Mouse (Mus musculus): ENCODE results near the gene Lamc2. TPM values are rescaled to one million over a fixed set of nuclear protein-coding genes. Genes with fewer than 3 reads are reported as not detected.
A peak's percentile ranks its signal among the peaks of the same experiment; 100 is the strongest.

The Lamc2 gene
- 24.2 and 25.0 TPM in 2 replicates for polyA plus RNA-seq (2012; rRNA removed)

DNA sequence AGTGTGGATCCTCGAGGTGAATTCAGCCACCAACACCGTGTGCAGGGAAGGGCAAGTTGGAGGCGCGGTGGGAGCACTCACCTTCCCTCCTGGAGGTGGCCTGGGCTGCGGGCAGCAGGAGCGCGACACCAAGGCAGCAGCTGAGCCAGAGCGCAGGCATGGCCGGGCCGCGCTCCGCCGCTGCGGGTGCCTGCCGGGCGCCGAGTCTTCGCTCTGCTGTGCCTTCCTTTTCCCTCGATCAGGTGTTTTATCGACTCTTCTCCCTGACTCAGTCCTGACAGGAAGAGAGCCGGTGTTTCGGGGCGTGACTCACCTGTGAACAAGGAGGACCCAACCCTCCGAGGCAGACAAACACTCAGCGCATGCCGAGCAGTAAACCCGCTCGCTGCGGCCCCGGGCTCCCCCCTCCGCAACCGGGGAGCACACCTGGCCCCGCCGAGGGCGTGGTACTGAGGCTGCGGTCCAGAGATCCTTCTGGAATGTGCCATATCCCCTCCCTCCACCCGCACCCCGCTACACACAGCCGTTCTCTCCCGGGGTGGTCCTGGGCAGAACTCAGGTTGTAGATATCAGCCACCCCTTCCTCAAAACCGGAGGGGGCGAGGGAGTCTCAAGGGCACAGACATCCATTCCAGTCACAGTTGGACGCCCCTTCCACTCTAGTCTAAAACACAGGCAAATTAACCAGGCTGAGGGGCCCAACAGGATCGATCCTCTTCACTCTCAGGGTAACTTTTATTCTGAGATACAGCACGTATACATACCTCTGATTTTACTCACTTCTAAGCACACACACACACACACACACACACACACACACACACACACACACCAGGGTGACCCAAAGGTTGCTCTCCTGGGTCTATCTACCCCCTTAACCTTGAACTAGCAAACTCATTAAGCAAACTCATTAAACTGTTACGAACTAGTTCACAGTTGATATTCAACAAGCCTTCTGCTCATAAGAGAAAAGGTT lies at the start of gene Lamc2:
Gene Lamc2, minus strand, starts transcription at position 620 of the 976 bp plus-strand sequence.
- peak; percentile 63 for DNase-seq (ENCODE audit: low spot score)

DNA sequence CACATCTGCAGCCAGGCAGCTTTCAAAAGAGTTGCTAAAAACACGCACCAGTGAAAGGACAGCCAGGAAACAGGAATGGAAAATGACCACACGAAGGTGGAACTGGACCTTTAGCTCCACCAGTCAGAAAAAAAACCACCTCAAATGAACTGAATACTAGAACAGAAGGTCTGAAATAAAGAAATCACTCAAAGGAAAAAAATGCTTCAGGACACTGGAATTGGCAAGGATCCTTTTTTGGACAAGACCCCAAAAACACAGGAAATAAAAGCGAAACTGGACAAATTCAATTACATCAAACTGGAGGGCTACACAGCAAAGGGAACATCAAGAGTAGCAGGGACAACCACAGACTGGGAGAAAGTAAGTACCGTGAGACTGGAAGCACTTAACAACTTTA lies 49.3 kb upstream of the Lamc2 start:
- no peak for DNase-seq (ENCODE audit: low spot score)

DNA sequence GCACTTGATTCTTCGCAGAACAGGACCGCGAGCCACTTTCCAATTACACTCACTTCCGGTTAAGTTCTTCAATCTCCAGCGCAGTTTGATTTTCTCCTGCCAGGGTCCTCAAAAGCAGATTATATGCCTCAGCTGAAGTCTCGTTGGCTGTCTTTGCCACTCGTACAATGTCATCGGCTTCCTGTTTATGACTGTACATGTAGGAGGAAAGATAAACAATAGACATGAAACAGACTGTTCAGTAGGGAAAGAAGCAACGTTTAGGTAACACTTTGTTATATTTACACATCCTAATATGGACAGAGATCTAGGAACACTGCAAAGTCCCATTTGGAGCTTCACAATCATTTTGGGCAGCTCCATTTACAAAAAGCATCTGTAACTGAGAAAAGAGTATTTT lies 45.4 kb upstream of the Lamc2 start:
- no peak for DNase-seq (ENCODE audit: low spot score)

DNA sequence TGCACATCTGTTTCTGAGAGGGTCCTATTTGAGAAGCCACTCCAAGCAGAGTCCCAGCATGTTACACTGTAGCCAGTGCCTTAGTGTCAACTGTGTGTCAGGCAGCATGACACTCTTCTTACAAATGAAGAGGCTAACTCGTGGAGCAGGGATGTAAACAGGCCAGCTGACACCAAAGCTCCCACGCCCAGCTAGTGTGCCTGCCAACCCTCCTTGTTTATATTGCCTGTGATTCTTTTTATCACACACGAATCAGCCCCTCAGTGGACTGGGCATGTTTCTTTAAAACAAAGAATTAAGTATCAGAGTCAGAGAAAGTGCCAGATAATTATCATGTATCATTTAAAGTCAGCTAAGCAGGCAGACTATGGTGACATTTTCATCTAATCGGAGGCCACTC lies 41.7 kb upstream of the Lamc2 start:
- DNase-seq (ENCODE audit: low spot score): no peak

DNA sequence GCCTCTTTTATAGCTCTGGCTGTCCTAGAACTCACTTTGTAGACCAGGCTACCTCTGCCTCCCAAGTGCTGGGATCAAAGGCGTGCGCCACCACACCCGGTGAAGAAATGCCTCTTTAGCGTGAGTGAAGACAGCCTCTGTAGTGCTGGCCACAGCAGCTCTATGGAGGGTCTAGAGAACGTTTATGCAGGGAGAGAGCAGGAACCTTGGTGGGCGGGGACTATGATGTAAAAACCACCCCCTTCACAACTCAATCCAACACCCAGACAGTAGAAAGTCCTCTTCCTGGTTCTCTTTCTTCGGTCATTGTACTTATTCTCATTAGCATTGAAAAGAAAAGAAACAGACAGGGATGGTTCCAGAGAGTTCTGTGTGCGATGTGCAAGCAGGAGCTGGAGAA lies 40.8 kb upstream of the Lamc2 start:
- DNase-seq (ENCODE audit: low spot score): no peak

DNA sequence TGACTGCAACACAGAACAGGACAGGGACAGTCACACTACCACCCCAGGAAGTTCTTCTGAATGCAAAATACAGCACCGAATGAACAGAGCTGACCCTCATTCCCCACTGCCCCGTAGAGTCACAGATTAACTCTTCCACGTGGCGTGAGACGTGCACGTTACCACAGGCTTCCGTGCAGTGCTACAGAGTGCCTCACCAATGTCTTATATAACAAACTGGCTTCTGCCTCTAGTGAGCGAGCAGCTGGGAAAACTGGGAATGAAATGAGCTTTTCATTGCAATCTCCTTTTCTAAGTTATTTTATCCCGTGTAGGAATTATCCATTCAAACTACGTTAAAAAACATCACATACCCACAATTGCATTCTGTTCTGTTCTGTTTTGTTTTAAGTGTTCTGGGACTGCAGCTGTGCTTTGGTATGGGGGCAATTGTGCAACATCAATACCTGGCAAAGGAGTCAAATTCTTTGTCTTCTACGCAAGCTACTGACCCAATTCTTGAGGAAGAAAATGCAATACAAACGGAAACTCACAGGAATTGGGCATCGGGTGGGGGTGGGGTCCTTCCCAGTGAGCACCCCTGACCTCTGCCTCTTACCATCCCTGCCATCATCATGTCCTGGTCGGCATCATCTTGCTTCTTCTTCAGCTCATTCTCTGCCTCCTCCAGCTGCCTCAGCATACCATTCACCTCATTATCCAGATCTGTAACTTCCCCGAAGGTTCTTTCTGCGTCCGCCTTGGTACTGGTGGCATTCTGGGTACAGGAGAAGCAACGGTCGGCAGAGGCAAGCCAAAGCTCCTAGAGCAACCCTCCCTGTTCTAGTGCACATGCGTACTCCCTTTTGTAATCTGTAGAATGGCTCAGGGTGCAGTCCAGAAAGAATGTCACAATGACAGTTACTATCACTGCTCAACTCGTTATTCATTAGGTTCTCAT lies 39.8 kb upstream of the Lamc2 start:
- no peak for DNase-seq (ENCODE audit: low spot score)

DNA sequence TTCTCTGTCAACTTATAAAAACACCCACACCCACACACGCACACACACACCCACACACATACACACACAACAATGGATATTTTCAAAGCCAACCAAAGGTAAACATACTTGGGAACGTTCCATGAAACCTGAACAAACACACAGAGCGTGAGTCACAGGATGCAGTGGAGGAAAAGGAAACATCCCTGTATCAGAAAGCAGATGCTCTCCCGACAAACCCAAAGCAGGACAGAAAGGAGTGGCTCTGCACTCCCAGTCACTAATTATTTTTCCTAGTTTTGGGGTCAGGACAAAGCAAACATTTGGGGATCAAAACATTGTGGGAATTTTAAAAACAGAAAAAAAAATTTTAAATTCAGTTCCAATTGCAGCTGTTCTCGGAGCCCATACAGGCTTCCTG lies 38.1 kb upstream of the Lamc2 start:
- no peak for DNase-seq (ENCODE audit: low spot score)

DNA sequence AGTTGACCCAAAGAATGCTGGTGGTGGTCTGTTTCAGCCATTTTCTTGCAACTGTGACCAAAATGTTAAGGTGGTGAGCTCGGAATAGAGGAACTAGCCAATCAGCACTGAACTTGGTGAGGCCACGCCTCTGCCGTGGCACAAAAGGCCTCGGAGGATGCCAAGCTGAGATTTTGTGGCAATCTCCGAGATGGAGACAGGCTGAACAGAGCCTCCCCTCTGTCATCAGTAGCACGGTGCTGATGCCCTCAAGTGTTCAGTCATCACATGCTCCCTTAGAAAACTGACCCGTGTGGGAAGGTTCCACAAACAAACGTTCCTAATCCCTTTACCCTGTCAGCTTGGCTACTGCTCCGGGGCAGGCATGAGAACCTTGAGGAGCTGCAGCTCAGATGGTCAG lies 33.1 kb upstream of the Lamc2 start:
- DNase-seq (ENCODE audit: low spot score): no peak

DNA sequence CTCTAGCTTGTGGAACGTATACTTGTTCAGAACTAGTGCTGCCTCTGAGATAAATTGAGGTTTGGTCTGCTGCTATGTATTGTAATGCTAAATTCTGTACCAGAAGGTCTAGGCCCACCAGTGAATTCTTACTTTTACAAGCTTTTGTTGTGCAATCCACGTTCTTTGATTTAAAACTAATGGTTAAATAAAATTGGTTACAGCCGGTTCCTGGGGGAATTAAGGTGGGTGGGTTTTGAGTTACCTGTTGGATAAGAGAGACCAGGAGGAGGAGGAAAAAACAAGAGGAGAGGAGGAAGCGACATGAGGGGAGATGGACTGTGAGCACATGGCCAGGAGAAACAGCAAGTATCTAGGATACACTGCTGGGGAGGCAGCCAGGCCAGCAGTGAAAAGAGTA lies 30.3 kb upstream of the Lamc2 start:
- no peak for DNase-seq (ENCODE audit: low spot score)

DNA sequence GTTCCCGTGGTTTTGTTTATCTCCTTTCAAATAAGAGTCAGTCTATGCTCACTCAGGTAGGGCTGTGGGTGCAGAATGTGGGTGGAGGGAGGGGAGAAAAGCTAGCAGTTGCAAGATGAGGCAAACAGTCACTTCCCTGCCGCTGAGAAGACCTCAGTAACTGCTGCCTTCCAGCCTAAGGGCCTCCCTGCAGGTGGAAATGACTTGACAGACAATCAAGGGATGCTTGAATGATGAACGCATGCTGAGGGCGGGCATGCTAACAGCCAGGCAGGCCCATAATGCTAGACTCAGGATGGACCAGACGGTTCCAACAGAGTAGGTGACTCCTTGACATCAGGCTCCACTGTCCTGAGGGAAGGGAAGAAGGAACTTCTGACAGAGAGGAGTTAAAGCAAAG lies 29.4 kb upstream of the Lamc2 start:
- DNase-seq (ENCODE audit: low spot score): no peak

DNA sequence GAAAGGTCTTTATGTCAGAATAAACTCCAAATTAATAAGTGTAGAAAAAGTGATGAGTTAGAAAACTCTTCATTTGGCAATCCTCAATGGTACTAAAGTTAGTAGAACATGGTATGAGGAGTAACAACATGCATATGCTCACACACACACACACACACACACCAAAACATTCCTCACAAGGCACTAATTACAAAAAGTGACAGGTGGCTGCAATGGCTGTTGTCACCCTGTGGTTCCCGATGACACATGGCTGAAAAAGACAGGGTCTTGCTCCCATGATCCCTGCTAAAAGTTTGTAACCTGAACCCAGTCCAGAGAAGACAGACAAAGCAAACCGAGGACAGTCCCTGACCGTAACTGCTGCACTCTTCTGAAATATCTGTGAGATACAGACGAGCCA lies 24.7 kb upstream of the Lamc2 start:
- DNase-seq (ENCODE audit: low spot score): no peak

DNA sequence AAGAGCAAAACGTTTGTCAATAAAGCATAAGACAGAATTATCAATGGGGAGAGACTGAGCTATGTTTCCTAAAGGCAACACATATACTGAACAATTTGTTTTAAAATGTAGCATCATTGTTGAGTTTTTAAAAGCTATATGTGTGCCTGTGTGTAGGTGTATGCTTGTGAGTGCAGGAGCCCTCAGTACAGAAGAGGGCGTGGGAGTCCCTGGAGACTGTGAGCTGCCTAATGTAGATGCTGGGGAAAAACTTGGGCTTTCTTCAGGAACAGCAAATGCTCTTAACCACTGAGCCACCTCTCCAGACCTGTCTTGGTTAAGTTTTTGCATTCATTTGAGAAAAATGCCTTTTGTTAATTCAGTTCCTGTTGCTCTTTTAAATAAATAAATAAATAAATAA lies 24.0 kb upstream of the Lamc2 start:
- DNase-seq (ENCODE audit: low spot score): no peak

DNA sequence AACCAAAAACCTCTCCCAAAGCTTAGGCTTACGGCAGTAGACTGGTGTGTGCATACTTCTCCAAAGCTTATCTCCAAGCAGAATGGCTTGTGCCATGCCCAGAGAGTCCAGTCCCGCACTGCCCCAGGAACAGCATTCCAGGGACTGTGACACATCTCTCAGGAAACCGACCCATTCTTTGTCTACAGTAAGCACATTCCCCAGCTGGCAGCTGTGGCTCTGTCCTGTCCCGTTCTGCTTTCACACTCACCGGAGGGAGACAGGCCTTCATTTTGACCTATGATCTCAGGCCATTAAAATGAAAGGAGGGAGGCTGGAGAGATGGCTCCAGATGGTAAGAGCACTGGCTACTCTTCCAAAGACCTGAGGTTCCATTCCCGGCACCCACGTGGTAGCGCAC lies 15.9 kb upstream of the Lamc2 start:
- DNase-seq (ENCODE audit: low spot score): no peak

DNA sequence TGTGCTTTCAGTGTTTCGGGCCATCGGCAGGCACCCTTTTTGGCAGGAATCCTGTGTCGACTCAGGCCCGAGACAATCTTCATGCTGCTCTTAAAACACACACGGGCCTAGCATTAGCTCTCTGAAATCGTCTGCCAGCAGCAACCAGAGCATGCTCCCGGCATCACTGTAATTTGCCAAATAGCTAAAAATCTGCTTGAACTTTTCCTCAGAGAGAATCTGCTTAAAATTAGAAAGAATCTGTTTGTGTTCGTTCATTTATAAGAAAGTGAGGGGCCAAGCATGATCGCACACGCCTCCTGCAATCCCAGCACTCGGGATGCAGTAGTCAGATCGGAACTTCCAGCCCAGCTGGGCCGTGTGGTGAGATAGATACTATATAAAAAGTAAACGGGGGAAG lies 15.2 kb upstream of the Lamc2 start:
- DNase-seq (ENCODE audit: low spot score): no peak

DNA sequence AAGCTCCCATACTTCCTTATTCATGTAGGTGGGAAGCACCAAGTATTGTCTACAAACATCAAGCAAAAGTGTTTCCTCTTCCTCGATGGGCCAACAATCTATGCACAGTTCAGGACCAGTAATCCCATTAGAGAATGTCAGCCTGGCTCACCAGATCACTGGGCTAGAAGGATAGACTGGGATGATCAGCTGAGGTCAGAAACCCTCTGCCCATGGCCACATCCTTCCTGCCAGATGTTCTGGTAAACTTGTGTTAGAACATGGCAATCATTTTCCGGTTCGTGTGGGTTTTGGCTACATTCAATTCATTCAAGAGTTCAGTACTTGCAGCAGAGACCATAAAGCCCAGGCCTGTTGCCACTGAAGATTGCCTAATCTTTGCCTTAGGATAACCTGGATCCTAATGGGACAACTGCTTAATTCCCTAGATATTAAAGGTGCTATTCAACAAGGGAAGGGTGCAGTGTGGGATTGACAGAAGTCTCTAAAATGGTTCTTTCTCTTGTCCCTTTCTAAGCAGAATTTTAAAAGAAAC lies 11.1 kb upstream of the Lamc2 start:
- no peak for DNase-seq (ENCODE audit: low spot score)

DNA sequence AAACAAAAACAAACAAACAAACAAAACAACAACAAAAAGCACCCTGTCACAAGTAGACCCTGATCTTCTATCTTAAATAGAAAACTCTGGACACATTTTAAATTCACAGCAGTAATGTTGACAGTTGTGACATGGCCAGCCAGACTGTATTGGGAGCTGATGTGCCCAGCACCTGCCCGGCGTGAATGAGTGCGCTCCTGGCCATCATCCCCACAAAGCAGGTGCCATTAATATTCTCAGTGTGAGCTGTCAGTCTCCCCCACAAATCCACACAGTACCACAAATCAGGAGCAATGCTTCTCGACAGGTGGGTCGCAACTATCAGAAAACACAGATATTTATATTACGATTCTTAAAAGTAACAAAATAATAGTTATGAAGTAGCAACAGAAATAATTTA lies 6.7 kb upstream of the Lamc2 start:
- DNase-seq (ENCODE audit: low spot score): no peak

DNA sequence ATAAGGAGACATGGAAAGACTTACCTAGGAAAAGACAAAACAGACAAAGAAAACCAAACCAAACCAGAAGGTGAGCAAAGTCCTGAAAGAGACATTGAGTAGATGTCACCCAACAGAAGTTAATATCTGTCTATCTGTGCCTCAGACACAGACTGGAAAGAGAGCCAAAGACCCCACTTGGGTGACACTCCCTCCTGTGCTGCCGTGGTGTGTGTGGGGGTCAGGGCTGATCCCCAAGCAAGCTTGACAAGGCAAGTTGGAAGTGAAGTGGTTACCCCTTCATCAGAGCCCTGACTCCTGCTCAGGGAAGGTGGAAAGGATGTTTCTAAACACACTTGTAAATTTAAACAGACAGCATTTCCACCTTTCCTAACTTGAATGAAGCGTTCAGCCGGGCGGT lies 6.1 kb upstream of the Lamc2 start:
- DNase-seq (ENCODE audit: low spot score): no peak

DNA sequence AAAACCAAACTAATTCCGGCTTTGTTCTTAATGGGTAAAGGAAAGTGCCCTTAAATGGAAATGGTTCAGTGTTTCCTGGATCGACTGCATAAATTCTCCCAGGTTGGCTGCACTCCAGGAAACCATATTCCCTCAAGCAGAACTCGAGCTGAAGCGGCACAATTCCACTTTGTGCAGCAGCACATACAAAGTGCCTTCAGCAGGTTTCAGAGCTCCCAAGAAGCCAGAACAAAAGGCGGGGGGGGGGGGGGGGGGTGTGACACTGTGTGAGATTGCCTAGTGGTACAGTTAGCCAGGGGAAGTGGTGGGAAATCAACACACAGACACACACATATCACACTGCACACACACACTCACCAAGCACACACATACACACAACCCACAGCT lies 5.7 kb upstream of the Lamc2 start:
- no peak for DNase-seq (ENCODE audit: low spot score)

DNA sequence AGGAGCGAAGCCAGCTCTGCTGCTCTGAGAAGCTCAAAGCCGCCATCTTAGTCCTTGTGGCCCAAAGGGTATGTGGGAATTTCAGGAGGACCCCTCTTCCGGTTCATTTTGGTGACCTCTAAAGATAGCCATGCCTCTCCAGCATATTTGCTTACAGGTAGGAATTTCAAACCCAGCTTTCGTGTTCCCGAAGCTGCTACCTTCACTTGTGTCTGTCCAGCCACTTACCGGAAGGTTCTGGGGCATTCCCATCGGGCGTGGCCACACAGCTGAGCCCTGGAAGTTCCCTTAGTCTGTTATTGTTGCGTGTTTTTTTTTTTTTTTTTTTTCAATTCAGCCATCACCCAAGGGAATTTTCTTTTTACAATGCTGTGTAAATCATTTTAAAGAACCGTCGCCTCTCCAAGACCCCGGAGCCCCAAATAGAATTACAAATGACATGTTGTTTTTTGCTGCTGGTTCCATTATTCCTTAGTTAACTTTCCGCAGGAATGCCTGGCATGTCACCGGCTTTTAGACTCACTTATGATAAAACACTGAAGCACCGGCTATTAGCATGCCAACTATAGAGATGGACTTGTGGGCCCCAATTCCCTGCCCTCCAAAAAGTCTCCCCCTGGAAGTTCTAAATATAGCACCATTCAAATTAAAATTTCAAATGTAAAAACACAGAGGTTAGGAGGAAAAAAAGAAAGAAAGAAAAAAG lies 5.1 kb upstream of the Lamc2 start:
- no peak for DNase-seq (ENCODE audit: low spot score)

DNA sequence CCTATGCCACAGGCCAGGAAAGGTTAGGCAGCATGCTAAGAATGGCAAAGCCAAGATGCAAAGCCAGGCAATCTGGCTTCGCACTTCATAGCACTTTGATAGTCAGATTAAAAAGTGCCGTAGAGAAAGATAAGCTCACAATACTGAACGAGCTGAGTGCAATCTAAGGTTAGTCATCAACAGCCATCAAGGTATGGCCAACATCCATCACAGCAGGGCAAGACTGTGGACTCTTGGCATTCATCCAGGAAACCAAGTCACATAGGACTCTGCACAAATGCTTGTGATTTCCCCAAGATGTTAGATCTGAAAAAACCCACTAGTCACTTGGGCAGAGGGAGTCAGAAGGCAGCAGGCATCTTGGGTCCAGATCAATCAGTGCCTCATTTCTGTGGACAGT lies 1.8 kb upstream of the Lamc2 start:
- DNase-seq (ENCODE audit: low spot score): no peak

DNA sequence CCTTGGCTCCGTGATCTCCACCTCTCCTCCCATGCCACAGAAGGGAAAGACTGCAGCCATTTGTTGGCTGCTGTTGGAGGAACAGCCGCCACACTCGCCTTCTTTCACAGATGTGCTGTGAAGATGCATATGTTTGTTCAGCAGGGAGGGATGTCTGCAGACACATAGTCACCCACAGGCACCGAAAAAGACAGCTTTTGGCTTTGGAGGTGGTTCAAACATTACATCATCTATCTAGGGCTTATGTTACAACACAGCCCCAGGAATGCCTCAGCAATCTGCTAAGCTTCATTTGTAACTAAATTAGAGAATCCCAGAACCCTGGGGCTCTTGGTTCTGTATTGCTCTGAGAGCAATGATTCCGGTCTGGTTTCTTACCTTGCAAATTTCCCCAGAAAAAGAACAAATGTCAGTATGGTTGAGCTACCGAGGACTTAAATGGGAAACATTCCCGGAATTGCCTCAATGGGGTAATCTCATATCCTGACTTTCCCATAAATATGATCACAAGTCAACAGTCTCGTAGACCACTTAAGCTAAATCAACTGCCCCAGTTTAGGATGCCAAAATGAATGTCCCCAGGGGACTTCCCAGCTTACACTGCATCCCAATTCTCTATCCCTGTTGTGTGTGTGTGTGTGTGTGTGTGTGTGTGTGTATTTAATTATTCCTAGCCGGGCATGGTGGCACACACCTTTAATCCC lies 5.5 kb downstream of the Lamc2 start:
- no peak for DNase-seq (ENCODE audit: low spot score)

Measured in urinary bladder, adult 2 months (tissue).